Mouse (Mus musculus): ENCODE measurements around the gene Erc2. TPM values are rescaled to one million over a fixed set of nuclear protein-coding genes. Genes with fewer than 3 reads are reported as not detected.

Erc2 gene
- polyA plus RNA-seq, 1 experiment = 0.89 TPM

DNA sequence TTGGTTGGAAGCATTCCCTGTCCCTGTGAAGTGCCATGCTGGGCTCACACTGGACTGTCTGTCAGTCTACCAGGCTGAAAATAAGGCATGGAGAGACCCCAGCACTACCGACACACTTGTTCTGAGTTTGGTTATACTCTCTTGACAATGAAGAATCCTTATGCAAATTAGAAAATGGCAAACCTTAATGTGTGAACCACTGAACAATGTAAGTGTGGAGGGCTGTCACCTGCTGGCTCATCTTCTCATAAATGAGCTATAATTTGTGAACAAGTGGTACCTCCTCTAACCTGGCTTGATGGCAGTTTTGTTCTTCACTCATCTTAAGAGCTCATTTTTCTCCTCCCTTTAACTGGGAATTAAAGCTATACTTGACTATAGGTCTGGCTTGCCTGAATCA, 471.7 kb downstream of the Erc2 start:
- TF ChIP-seq POLR2A (IDR thresholded peaks at IDR 0.05; ENCODE audit: low read depth, low read length) (no peak), CTCF (IDR thresholded peaks at IDR 0.05; ENCODE audit: extremely low read depth, insufficient read length, insufficient replicate concordance, low read depth, low read length) (no peak)
- Histone ChIP-seq H3K4me3 (ENCODE audit: low read depth, low read length) (no peak overlapping the region), H3K27ac (ENCODE audit: insufficient read depth, low read depth, low read length) (no peak overlapping the region), H3K4me1 (ENCODE audit: control insufficient read depth, insufficient read depth, insufficient read length, low read length) (no peaks in the 10 kb centered on the region), H3K36me3 (ENCODE audit: control insufficient read depth, insufficient read depth, low read length) (no peaks in the 10 kb centered on the region), H3K27me3 (ENCODE audit: control insufficient read depth, insufficient read depth, low read length) (no peaks in the 10 kb centered on the region)
- WGBS = 97% methylated on average over 1 of the region's 1 CpGs

DNA sequence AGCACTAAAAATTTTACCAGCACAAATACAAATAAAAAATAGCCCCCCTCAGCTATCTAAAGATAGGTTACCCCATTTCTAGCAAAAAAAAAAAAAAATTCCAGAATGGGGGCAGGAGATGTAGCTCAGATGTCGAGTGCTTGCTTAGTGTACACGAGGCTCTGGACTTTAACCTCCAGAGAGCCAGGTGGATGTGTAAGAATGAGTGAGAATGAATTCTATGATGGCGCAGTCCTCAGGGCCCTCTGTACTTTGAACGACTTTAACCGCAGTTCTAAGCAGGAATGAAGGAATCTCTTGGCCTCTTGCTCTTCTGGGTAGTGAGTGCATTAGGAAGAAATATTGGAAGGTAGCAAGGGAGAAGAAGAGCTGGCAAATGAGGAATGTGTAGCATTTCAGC, 476.9 kb downstream of the Erc2 start:
- Histone ChIP-seq H3K27me3 (ENCODE audit: control insufficient read depth, insufficient read depth, low read length) (no peaks in the 10 kb centered on the region), H3K4me1 (ENCODE audit: control insufficient read depth, insufficient read depth, insufficient read length, low read length) (no peaks in the 10 kb centered on the region), H3K27ac (ENCODE audit: insufficient read depth, low read depth, low read length) (no peak overlapping the region), H3K4me3 (ENCODE audit: low read depth, low read length) (no peak overlapping the region), H3K36me3 (ENCODE audit: control insufficient read depth, insufficient read depth, low read length) (no peaks in the 10 kb centered on the region)
- WGBS = 24% methylated on average over 5 of the region's 5 CpGs
- TF ChIP-seq CTCF (IDR thresholded peaks at IDR 0.05; ENCODE audit: extremely low read depth, insufficient read length, insufficient replicate concordance, low read depth, low read length) (no peak), POLR2A (IDR thresholded peaks at IDR 0.05; ENCODE audit: low read depth, low read length) (no peak)

DNA sequence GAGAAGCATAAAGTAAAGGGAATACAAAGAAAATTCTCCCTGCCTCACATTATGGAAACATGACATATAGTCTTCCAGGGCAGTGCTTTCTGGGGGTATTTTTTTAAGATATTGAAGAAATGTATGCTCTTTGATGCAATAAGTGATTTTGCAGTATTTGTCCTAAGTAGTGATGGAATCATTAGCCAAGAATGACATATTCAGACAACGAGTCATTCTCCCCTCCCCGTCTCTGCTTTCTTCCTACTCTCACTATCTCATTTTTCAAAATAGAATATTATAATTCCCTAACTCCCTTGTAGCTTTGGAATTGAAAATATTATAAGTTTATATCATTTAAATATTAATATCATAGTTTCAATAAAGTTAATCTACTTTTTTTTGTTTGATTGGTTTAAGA, 490.9 kb downstream of the Erc2 start:
- WGBS = 69% methylated on average over 2 of the region's 2 CpGs
- H3K4me1 ChIP-seq (ENCODE audit: control insufficient read depth, insufficient read depth, insufficient read length, low read length) = no peaks in the 10 kb centered on the region

DNA sequence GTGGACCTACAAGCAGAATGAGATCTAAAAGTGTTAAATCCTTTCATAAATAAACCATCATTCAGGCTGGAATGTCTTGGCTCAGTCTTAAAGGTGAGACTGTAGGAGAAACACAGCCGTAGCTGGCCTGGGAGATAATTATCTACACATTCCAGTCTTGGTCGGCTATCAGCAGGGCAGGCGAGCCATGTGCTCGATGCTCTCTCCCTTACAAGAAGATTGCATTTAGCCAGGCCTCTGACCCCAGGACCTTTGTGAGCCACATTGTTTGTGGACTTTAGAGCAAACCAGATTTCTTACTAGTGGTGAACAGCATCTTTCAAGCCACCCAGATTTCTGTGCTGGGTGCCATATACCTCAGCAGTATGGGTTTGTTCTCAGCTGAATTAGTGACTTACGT, 498.6 kb downstream of the Erc2 start:
- TF ChIP-seq POLR2A (IDR thresholded peaks at IDR 0.05; ENCODE audit: low read depth, low read length) (no peak), CTCF (IDR thresholded peaks at IDR 0.05; ENCODE audit: extremely low read depth, insufficient read length, insufficient replicate concordance, low read depth, low read length) (no peak)
- Histone ChIP-seq H3K27ac (ENCODE audit: insufficient read depth, low read depth, low read length) (no peak overlapping the region), H3K27me3 (ENCODE audit: control insufficient read depth, insufficient read depth, low read length) (no peaks in the 10 kb centered on the region), H3K36me3 (ENCODE audit: control insufficient read depth, insufficient read depth, low read length) (no peaks in the 10 kb centered on the region), H3K4me3 (ENCODE audit: low read depth, low read length) (no peak overlapping the region), H3K4me1 (ENCODE audit: control insufficient read depth, insufficient read depth, insufficient read length, low read length) (no peaks in the 10 kb centered on the region)
- 44% methylated on average over 5 of the region's 5 CpGs for WGBS

More for the DNA sequence above, 490.9 kb downstream of the Erc2 start:
- H3K27ac ChIP-seq (ENCODE audit: insufficient read depth, low read depth, low read length) = no peak overlapping the region
- H3K27me3 ChIP-seq (ENCODE audit: control insufficient read depth, insufficient read depth, low read length) = no peaks in the 10 kb centered on the region
- H3K4me3 ChIP-seq (ENCODE audit: low read depth, low read length) = no peak overlapping the region
- no peaks in the 10 kb centered on the region for H3K36me3 ChIP-seq (ENCODE audit: control insufficient read depth, insufficient read depth, low read length)
- TF ChIP-seq CTCF (IDR thresholded peaks at IDR 0.05; ENCODE audit: extremely low read depth, insufficient read length, insufficient replicate concordance, low read depth, low read length) = no peak
- TF ChIP-seq POLR2A (IDR thresholded peaks at IDR 0.05; ENCODE audit: low read depth, low read length) = no peak

DNA sequence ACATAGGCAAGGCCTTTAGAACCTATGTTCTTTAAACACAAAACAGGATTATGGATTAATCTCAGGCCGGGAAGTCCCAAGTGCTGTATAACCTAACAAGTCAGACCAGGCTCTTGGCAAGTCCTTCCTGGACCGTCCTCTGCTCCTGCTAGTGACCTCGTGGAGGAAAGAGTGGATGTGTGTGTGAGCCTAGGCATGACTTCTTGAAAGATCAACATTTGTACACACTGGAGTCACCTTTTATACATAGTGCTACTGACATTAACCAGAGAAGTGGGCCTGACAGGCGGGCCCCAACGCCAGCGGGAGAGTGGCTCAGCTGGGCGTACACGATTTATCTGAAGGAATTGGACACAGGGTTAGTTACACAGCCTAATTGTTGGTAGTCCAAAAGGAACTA, 504.6 kb downstream of the Erc2 start:
- H3K4me1 ChIP-seq (ENCODE audit: control insufficient read depth, insufficient read depth, insufficient read length, low read length) = no peaks in the 10 kb centered on the region
- H3K27me3 ChIP-seq (ENCODE audit: control insufficient read depth, insufficient read depth, low read length) = no peaks in the 10 kb centered on the region
- no peaks in the 10 kb centered on the region for H3K36me3 ChIP-seq (ENCODE audit: control insufficient read depth, insufficient read depth, low read length)
- TF ChIP-seq CTCF (IDR thresholded peaks at IDR 0.05; ENCODE audit: extremely low read depth, insufficient read length, insufficient replicate concordance, low read depth, low read length) = no peak
- TF ChIP-seq POLR2A (IDR thresholded peaks at IDR 0.05; ENCODE audit: low read depth, low read length) = no peak
- H3K27ac ChIP-seq (ENCODE audit: insufficient read depth, low read depth, low read length) = no peak overlapping the region
- H3K4me3 ChIP-seq (ENCODE audit: low read depth, low read length) = no peak overlapping the region
- WGBS = 69% methylated on average over 8 of the region's 8 CpGs

DNA sequence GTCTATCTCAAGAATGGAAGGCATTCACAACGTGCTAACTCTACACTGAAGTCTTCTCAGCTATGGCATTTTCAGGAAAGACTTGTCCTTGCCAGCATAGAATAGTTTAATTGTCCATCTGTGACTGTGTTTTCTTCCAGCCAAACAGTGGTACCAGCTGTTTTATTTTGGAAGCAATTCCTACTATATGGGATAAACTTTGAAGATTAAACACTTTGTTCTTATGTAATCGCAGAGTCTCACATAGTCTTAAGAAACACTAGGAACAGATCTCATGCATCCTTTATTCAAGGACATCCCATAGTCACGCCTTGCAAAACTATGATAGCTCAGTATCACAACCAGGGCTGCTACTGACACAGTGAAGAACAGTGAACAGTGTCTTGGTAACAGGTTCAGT, 506.8 kb downstream of the Erc2 start:
- H3K27ac ChIP-seq (ENCODE audit: insufficient read depth, low read depth, low read length) = no peak overlapping the region
- WGBS = 71% methylated on average over 3 of the region's 3 CpGs
- H3K27me3 ChIP-seq (ENCODE audit: control insufficient read depth, insufficient read depth, low read length) = no peaks in the 10 kb centered on the region
- TF ChIP-seq POLR2A (IDR thresholded peaks at IDR 0.05; ENCODE audit: low read depth, low read length) = no peak
- no peak for TF ChIP-seq CTCF (IDR thresholded peaks at IDR 0.05; ENCODE audit: extremely low read depth, insufficient read length, insufficient replicate concordance, low read depth, low read length)
- no peak overlapping the region for H3K4me3 ChIP-seq (ENCODE audit: low read depth, low read length)
- H3K36me3 ChIP-seq (ENCODE audit: control insufficient read depth, insufficient read depth, low read length) = no peaks in the 10 kb centered on the region
- H3K4me1 ChIP-seq (ENCODE audit: control insufficient read depth, insufficient read depth, insufficient read length, low read length) = no peaks in the 10 kb centered on the region

DNA sequence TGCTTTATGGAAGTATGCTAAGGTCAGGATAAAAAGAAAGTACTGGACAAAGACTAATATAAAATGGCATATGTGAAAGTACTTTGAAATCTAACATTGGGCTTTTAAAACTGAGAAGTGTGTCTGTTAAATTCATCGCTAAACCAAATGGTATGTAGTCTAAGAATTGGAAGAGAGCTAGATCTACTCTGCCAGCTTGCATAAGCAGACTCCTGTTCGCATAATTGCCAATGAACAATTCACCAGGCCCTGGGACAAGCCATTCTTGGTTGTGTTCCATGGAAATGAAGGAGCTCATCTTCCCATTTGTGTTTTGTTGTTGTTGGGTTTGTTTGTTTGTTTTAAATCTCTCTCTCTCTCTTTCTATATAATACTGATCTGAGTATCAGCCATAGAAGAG, 521.8 kb downstream of the Erc2 start:
- no peaks in the 10 kb centered on the region for H3K36me3 ChIP-seq (ENCODE audit: control insufficient read depth, insufficient read depth, low read length)
- WGBS = 90% methylated on average over 2 of the region's 2 CpGs
- H3K27me3 ChIP-seq (ENCODE audit: control insufficient read depth, insufficient read depth, low read length) = no peaks in the 10 kb centered on the region
- no peak for TF ChIP-seq POLR2A (IDR thresholded peaks at IDR 0.05; ENCODE audit: low read depth, low read length)
- TF ChIP-seq CTCF (IDR thresholded peaks at IDR 0.05; ENCODE audit: extremely low read depth, insufficient read length, insufficient replicate concordance, low read depth, low read length) = no peak
- H3K4me3 ChIP-seq (ENCODE audit: low read depth, low read length) = no peak overlapping the region
- H3K27ac ChIP-seq (ENCODE audit: insufficient read depth, low read depth, low read length) = no peak overlapping the region
- H3K4me1 ChIP-seq (ENCODE audit: control insufficient read depth, insufficient read depth, insufficient read length, low read length) = no peaks in the 10 kb centered on the region

DNA sequence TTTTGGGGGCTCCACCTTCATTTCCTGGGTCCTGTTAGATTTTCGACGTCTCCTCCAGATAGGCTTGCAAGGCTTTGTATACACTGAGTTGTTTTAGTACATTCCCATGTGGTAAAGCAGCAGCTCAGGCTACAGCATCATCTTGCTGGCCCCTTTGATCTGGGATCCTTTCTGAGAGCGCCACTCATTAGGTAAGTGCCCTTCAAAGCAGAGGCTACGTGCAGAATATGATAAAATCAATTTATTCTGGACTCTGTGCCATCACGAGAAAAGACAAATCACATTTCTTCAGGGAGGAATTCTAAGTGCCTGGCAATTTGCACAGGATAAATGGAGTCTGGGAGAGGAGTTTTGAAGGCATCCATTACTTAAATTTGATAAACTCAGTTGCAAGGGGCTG, 525.0 kb downstream of the Erc2 start:
- Histone ChIP-seq H3K4me1 (ENCODE audit: control insufficient read depth, insufficient read depth, insufficient read length, low read length) (no peaks in the 10 kb centered on the region), H3K4me3 (ENCODE audit: low read depth, low read length) (no peak overlapping the region), H3K27me3 (ENCODE audit: control insufficient read depth, insufficient read depth, low read length) (no peaks in the 10 kb centered on the region), H3K36me3 (ENCODE audit: control insufficient read depth, insufficient read depth, low read length) (no peaks in the 10 kb centered on the region), H3K27ac (ENCODE audit: insufficient read depth, low read depth, low read length) (no peak overlapping the region)
- WGBS = 65% methylated on average over 5 of the region's 5 CpGs
- TF ChIP-seq CTCF (IDR thresholded peaks at IDR 0.05; ENCODE audit: extremely low read depth, insufficient read length, insufficient replicate concordance, low read depth, low read length) (no peak), POLR2A (IDR thresholded peaks at IDR 0.05; ENCODE audit: low read depth, low read length) (no peak)
